Mouse (Mus musculus) adipocyte (in vitro differentiated cells): ENCODE measurements around the gene Nfya.

Source experiments
- DNase-seq: peaks from one replicate; pipeline ENCODE4 v3.0.0-alpha.2; 2016; ENCODE audit warnings: low spot score

Nfya gene

DNA sequence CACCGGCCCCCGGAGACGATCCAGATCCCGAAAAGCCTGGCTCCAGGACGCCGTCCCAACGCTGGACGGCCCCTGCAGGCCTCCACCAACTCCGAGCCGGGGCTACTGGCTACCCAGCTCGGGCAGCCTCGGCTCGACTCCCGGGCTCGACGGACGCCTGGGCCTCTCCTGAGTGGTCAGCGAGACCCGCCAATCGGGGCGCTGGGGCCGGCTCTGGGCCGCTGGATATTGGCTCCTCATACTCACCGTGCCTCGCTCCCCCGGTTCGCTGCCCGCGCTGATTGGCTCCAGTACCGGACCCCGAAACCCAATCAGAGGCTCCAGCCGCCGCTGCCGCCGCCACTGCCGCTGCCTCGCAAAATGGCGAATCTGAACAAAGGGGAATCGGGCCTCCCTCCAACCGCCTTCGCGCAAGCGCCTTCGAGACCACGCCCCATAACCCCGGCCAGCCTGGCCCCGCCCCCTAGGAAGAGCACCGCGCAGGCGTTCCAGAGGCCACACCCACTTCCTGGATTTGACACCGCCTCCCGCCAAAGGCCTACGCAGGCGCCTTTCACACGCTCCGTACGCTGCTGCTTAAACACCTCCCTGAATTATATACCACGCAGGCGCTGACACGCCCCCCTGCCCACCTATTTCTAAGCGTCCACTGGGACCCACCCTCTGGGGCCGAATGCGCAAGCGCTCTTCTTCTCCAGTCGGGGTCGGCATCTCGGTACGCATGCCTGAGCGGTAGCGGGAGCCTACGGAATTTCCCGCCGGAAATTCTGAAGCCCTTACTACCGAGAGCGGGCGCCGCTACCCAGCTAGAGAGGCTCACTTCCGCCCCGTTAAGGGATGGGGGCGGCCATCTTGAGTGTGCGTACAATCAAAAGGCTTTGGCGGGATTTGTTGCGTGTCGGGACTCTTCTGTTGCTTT, at the start of gene Nfya, which contains the start of gene Oard1:
Gene Nfya (minus strand): TSS at position 527 of the 919 bp plus-strand sequence.
Gene Oard1 (plus strand): TSS at position 635 of the 919 bp plus-strand sequence.
- DNase-seq, result peak; percentile 100

DNA sequence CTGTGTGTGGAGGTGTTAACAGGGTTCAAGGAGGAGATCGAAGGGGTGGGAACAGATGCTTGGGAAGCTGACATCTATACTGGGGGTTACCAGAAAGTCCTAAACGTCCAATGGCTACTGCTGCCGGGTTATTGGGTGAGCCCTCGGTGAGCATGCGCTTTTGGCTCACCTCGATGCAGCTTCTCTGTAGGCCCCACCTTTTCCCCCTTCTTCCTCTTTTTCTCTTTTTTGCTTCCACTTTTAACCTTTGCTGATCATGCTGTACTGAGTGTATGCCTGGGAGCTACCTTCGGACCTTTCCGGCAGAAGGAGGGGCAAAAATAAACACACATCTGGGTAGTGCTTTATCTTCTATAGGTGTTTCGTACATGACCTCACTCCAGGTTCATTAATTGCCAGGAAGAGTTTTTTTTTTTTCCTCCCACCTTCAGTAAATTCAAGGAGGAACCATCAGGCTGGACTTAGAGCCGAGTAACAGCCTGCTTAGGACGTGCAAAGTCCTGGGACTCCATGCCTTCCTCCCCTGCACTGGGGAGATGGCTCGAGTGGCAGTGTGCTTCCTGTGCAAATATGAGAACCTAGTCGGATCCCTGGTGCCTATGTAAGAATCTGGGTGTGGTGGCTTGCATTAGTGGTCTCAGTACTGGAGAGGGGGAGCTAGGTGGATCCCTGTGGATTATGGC, 48.4 kb upstream of the Nfya start:
- DNase-seq, result no peak

DNA sequence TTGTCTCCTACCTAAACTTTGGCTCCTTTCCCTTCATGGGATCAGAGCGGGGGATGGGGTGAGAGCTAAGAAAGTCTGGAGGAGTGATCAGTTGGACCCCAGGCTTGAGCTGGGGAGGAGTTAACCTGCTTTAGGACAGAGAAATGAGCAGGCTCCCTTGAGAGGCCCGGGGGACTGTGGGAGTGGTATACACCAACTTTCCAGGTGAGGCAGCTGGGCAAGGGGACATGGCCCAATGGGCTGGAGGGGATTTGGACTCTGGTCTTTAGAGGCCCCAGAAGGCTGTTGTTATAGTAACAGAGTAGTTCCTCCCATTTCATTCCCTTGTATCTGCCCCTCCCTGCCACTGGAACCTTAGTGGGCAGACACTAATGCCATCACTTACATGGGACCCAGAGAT, 46.2 kb upstream of the Nfya start:
- DNase-seq, result no peak

DNA sequence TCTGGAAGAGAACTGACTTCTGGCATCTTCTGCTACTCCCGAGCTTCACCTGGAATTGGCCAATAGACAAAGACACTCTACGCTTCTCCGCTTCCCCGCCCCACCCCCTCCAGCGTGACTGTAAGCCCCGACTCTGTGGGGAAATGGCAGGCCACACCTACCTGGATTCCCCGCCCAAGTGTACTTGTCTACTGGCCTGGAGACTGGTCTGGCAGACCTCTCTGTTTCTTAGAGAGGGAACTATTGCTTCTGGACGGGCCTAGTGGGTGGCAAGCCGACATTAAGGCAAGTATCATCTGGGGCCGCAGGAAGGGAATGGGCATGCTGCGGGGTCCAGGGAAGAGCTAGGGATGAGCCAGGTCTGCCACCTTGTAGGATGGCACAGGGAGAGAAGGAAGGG, 45.0 kb upstream of the Nfya start, which contains the start of gene Unc5cl:
Gene Unc5cl (plus strand): TSS at position 214 of the 400 bp plus-strand sequence.
- no peak for DNase-seq

DNA sequence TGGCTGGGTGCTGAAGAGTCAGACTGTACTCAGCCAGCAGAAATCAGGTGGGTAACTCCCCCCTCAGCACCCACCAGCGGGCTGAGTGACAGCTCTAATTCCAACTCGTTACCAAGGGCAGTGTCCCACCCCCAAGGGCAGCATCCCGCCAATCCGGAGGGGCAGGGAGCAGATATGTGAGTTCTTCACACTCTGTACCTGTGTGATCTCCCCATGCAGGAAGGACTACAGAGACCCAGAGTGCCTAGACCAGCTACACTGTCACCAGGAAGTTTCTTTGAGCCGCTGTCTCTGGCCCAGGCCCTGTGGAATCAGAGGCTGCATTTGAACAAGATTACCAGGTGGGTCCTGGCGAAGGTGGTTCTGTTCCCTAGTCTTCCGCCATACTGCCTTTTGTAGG, 44.5 kb upstream of the Nfya start:
- DNase-seq, result no peak

DNA sequence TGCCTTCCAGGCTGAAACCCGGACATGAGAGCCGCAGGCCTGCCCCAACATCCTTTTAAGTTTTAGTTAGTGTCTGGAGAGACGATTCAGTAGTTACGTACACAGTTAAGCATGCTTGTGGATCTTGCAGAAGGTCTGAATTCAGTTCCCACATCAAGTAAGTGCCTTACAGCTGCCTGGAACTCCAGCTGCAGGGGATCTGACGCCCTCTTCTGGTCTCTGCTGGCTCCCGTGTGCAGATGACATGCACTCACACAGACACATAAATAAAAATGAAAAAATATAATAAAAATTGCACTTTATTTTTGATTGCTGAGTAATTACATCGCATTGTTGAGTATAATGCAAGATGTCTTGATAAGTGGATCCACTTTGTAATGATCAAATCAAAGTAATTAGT, 43.8 kb upstream of the Nfya start:
- DNase-seq, result no peak

- DNase-seq, result no peak
Measured at GRCm38 (mm10) chr17:48451753-48452444, 42.2 kb upstream of the Nfya start.

GRCm38 (mm10) chr17:48451353-48451675, 41.6 kb upstream of the Nfya start, which contains the start of gene Tspo2:
Gene Tspo2, minus strand, starts transcription at chr17:48451522.
- DNase-seq, result no peak

DNA sequence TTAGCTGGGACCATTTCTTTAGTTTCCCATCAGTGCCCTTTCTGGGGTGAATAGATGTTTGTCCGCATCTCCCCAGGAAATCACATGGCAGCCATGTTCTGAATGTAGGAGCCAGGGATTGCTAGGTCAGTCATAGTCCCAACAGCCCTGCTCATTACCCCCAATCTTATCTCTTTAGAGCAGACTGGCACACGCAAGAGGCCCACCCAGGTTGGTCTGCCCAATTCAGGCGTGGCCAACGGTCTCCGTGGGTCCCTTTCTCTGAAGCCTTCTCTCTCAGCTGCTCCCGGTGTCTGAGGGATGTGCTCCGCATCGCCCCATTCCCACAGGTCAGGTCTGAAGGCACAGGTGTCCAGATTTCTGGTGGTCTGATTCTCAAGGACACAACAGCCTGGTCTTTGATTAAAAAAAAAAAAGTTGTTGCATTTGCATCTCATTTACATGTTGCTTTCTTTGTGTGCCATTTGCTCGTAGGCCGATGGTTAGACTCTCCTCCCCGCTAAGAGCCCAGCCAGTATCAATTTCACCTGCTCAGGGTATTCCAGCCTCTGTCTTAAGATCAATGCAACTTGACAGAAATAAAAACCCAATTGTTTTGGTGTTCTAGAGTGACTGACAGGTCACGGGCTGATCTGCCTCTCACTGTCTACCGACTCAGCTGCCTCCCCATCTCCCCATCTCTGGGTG, 41.1 kb upstream of the Nfya start:
- DNase-seq, result no peak

DNA sequence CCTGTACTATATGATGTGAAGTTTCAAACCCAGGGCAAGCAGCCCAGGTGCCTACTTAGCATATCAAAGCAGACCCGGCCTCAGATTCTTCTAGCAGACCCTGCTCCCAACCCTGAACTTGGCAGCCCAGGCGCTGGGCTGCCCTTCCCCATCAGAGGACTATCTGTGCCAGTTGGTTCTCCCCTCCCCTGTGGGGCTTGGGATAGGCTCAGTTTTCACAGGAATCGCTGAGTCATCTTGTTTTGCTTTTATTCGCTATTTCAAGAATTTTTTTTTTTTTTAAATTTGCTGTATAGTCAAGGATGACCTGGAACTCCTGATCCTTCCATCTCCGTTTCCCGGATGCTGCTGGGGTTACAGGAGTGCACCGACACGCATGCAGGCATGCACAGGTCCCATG, 38.0 kb upstream of the Nfya start:
- no peak for DNase-seq

DNA sequence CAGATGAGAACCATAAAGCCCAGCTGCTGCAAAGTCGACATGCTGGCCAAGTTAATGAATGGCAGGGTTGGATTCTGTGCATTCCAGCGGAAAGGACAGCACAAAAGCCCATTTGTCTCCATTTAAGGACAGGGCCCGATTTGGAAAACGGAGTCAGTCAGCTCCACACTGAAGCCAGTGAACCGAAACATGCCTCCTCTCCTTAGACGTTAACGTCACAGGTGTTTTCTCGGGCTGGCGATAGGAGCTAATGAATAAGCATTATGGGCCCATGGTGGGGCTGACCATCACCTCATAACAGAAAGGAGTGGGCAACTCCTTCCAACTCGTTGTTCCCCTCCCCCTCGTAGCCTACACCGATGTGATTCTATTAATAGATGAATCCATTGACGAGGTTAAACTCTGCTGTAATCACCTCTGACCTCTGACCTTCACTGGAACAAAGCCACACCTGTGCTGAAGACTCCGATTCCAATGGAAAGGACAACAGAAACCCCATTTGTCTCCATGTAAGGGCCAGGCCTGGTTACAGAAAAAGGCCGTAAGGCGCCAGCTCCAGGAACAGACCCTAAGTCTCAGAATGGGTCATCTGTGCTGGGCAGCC, 33.9 kb upstream of the Nfya start:
- no peak for DNase-seq

DNA sequence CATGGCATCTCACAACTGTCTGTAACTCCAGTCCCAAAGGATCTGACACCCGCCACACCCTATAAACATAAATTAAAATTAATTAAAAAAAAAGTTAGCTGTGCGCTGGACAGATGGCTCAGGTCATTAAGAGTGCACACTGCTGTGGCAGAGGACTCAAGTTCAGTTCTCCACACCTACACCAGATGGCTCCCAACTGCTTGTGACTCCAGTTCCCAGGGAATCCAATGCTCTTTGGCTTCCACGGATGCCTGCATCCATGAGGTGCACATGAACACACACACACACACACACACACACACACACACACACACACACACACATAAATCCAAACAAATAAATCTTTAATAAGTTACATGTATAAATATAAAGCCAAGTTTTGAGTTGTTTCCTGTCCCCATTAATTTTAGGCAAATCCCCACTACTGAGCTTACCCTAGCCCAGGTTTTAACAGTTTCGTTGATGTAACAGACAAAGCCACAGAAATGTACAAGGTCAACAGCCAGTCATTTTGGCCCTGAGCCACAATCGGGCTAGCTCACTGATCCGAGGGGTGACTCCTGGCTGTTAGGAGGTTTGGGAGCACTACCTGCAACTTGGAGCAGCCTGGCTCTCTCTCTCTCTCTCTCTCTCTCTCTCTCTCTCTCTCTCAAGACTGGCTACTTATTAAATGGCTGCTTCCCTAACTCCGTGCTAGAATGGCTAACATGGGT, 33.2 kb upstream of the Nfya start:
- DNase-seq, result no peak

DNA sequence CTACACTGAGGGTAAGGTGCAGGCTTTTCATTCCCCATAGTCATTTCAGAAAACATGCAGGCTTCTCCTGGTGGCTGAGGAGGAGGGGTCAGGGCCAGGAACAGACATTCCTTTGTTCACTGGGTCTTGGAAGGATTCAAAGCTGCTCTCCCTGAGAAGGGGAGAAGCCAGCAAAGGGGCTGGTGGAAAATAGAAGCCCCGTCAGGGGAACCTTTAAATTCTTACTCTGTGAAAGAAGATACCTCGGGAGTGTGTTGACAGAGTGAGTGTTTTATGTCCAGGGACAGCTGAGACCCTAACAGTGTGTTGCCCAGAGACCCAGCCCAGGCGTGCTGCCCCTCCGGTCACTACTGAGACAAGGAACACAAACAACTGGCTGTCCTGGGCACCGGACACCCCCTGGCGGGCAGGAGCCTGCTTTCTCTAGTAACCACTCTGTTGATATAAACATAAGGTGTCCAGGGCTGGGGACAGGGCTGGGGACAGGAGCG, 27.8 kb upstream of the Nfya start:
- no peak for DNase-seq

GRCm38 (mm10) chr17:48436487-48436886, 26.8 kb upstream of the Nfya start:
- DNase-seq, result no peak

DNA sequence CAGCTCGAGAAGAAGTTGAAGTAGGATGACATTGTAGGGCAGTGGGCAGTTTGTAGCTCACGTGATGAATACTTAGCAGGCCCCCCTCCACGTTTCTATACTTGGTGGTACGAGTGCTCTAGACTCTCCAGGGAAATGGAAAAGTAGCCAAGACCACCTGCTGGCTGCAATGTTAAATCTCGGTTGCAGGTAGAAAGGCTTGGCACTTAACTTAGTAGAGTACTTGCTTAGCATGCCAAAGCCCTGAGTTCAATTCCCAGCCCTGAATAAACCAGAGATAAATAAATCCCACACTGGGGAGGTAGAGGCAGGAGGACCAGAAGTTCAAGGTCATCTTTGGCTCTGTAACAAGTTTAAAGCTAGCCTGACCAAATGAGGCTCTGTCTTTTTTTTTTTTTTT, 24.8 kb upstream of the Nfya start:
- no peak for DNase-seq

DNA sequence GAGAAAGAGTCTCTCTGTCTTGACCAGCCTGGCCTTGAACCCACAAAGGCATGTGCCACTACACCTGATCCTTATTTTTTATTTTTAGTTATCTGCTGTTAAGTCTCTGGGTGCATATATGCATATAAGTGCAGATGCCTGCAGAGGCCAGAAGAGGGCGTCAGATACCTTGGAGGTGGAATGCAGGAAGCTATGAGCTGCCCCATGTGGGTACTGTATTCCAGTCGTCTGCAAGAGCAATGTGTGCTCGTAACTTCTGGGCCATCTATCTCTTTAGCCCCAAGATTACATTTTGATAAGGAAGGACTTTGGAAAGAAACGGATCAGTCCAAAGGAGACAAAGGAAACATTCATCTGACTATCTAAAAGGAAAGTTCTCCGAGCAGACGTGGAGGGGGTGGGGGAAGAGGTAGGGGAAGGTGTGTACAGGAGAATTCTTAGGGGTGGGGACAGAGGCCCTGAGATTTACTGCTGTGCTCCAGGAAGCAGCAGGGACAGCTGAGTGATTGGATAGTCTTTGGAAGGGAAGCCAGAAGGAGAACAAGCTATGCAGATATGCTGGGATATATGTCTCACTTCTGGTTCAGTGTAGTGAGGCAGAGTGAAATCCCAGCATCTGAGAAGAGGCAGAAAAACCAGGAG, 24.1 kb upstream of the Nfya start:
- no peak for DNase-seq

GRCm38 (mm10) chr17:48433006-48433655, 23.4 kb upstream of the Nfya start:
- no peak for DNase-seq

DNA sequence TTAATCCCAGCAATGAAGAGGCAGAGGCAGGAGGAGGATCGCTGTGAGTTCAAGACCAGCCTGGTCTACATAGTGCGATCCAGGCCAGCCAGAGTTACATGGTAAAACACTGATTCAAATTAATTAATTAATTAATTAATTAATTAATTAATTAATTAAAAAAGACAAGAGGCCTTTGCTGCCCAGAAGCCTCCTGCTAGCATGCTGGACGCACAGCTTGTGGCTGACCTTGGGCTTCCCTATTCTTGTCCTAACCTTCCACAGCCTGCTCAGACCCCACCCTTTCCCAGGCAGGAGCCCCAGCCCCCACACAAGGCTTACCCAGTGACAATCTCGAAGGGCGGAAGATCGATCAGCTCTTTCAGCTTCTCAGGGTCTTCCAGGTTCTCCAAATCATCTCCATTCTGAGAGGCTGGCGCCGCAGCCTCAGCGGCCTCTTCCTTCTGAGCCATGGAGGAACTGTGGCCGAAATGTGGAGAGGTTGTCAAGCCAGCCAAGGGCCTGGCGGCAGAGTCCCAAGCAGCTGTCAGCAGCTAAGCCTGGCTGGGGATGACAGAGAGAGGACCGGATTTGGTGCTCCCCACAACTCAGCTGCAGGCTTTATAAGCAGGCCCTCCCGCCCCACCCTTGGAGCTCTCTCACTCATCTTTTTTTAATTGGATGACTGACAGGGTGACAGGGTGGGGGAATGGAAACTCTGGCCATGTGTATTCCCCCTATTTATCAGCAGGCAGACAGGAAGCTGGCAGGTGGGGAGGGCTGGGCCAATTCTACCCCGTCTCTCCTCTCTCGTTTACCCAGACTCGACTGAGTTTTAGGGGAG, 22.7 kb upstream of the Nfya start, which contains the start of gene Apobec2:
Gene Apobec2 (minus strand): TSS at position 773 of the 823 bp plus-strand sequence.
- DNase-seq, result no peak

- no peak for DNase-seq
Measured at GRCm38 (mm10) chr17:48431054-48431453, 21.3 kb upstream of the Nfya start.
